Mouse (Mus musculus): ENCODE measurements around the gene Cct8l1.

The Cct8l1 gene

DNA sequence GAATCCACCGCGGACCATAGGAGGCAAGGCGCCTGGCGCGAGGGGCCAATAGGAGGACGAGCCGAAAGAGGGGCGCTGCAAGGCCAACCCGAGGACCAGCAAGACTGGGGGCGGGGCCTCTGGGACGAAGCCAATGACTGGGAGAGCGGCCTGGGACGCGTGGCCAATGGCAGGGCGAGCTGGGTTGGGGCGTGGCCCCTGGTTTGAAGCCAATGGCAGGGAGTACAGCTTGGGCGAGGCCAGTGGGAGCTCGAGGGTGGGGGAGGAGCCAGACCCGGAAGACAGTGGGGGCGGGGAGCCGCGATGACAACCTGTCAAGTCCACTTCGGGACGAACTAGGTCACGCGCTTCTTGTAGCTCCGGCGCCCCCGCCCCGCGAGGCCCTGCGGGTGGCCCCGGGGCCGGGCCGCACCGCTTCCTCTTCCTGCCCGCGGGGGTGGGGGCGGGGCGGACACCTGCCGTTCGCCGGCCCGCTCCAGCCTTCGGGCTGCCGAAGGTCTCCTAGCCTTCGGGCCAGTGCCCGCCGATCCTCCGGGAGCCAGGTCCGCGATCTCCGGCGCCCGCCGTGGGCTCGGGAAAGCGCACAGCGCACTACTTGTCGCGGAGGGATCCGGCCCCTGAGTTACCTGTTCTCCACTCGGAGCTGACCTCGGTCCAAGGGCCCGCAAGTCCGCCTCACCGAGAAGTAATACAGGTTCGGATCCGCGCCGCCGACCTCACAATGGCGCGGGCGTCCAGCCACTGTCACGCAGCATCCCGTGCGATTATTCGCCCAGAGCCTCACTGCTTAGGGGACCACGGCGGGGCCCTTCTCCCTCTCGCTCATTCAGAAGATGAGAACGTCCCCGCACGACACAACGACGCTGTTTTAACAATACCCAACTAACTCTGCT, 13.9 kb downstream of the Cct8l1 start:
- peak; percentile 98 to 99 for DNase-seq (ENCODE audit: low read depth in 1 of 2, low spot score in 2 of 2)

DNA sequence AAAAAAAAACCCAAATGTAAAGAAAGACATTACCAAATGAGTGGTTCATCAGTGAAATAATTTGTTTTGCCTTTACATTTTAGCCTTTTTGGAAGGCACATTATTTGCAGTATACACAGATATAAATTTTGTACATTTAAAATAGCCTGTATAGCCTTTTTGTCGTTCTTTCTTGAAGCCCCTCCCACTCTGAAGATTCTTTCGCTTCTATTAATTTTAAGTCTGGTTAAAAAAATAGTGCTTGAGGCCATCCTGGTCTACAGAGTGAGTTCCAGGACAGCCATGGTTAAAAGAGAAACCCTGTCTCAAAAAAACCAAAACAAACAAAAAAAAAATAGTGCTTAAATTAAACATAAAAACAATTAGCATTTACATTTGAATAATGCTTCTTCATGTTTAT, 14.8 kb downstream of the Cct8l1 start:
- DNase-seq (ENCODE audit: low read depth in 1 of 2, low spot score in 2 of 2): no peak

DNA sequence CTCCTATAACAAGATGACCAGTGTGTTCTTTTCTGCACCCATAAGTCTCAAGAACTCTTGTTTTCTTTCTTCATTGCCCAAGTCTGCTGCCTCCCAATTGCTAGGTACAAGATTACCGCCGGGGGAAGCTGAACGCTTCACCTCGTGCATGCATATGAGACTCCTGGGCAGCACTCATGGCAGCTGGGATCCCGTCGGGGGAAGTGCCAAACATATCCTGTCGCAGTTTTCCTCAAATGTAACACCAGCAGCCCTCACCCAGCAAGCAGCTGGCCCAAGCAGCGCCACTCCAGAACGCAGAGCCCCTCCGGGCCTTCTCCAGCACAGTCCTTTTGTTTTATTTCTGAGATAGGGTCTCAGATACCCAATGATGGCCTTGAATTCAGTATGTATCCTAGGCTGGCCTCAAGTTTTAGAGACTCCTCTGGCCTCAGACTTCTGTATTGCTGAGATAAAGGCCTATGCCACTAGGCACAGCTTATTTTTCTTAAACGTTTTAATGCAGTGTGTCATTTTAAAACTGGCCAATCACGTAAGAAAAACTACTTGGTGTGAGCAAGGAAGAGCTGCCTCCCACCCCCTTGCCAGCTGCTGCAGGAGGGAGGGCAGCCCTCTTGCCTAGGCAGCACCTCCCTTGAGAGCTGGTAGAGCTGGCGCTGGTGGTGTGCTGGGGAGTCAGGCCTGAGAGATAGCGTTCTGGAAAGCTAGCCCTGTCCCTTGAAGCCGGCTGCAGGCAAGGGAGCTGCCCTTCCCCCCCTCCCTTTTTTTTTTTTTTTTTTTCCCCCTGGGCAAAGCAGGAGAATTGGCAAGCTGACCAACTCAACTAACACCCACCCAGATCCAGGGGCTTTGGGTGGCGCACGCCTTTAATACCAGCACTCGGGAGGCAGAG, 16.6 kb downstream of the Cct8l1 start:
- no peak for DNase-seq (ENCODE audit: low read depth in 1 of 2, low spot score in 2 of 2)

DNA sequence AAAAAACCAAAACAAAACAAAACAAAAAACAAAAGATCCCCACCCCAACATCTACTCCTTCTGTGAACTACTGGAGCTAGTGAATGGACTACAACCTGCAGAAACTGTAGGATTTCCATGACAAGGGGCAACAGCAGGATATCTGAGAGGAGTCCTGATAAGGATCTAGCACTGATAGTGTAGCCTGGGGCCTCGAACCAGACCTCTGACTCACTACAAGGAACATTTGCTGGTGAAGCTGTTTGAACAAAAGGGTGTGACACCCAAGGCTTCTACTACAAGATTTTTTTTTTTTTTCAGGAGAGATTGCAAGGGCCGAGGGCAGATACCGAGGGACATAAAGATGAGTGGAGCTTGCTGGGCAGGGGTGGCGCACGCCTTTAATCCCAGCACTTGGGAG, 17.4 kb downstream of the Cct8l1 start:
- no peak for DNase-seq (ENCODE audit: low read depth in 1 of 2, low spot score in 2 of 2)

DNA sequence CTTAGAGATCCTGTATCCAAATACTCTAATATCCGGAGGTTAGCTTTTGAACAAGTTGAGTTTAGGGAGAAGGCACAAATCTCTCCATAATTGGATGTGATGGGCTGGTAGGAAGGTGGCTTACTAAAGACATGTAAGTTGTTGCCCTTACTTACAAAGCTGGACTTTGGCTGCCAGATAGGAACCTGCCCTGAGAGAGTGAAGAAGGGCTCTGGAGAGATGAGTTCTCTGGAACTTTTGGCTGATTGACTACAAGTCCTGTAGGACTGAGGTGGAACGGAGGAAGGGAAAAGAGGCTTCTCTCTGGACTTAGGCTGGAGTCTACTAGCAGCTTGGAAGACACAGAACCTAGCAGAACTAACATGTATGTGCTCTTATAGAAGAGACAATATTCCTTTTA, 19.7 kb downstream of the Cct8l1 start:
- no peak for DNase-seq (ENCODE audit: low read depth in 1 of 2, low spot score in 2 of 2)

DNA sequence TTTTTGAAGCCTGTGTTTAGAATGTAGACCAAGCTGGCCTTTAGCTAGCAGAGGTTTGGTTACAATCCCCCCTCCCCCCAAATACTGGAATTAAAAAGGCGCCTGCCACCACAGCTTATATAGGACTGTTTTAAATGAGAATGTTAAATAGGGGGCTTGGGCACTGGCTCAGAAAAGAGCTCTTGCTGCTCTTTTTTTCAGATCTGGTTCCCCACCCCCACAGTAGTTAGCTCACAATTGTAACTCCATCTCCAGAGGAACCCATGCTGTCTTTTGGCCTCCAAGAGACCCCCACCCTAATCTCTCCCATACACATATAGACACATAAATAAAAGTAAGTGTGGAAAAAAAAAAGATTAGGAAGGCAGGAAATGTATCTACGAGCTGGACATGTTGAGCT, 20.6 kb downstream of the Cct8l1 start:
- DNase-seq (ENCODE audit: low read depth in 1 of 2, low spot score in 2 of 2): no peak

DNA sequence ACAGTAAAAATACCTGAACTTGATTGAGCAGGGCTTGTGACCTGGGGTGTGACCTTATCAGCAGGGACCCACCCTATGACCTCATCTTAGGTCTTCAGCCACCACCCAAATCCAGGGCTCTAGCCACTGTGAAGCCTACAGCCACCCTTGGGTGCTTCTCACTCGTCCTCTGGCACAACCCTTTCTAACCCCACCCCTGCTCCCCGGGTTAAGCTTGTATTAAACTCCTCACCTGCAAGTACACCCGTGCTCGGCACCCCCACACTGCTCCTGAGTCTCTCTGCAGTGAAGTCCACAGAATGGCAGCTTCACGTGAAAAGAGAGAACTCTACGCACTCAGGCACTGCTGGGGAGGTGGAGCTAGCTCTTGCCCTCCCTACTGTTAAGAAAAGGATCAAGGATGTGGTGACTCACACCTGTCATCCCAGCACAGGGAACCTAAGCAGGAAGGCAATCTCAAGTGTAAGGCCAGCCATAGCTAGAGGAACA, 21.1 kb downstream of the Cct8l1 start:
- no peak for DNase-seq (ENCODE audit: low read depth in 1 of 2, low spot score in 2 of 2)

DNA sequence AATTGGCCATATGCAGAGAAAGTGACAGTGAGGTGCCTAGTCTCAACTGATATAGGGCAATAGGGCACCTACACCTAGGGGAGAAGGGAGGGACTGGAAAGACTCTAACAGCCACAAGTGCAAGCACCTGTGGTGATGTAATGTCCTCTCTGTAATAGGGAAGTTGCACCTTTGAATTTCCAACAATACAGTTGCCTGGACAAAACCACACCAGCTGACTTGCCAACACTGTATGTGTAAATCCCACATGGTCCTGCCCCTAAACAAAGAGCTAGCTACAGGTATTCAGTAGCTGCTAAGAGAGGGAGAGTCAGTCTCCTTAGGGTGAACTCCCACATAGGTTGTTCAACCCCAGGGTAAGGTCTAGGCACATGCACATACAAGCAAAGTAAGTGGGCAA, 24.5 kb downstream of the Cct8l1 start:
- no peak for DNase-seq (ENCODE audit: low read depth in 1 of 2, low spot score in 2 of 2)

DNA sequence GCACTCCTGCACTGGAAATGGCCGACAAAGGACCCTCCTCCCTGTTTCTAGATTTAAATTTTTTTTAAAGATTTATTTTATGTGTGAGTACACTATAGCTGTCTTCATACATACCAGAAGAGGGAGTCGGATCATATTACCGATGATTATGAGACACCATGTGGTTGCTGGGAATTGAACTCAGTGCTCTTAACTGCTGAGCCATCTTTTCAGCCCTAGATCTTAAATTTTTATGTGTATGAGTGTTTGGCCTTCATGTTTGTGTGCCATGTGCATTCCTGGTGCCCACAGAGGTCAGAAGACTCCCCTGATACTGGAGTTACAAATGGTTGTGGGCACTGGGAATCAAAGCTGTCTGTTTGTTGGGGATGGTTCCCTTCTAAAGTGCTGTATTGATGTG, 25.1 kb downstream of the Cct8l1 start:
- no peak for DNase-seq (ENCODE audit: low read depth in 1 of 2, low spot score in 2 of 2)

DNA sequence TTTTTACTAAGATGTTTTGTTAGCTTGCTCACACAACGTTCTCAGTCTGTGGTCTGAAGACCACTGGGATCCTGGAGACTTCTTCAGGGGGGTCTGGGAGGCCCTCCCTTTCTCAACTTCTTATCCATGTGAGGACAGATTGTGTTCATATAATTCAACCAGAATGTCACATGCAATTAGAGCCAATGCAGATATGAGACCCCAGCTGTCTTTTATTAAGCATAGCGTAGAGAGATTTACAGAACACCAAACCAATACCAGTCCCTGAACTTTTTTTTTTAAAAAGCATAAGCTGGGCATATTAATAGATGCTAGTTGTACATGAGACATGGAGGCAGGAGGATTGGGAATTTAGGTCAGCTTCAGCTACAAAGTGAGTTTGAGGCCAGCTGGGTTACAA, 25.8 kb downstream of the Cct8l1 start:
- DNase-seq (ENCODE audit: low read depth in 1 of 2, low spot score in 2 of 2): no peak

DNA sequence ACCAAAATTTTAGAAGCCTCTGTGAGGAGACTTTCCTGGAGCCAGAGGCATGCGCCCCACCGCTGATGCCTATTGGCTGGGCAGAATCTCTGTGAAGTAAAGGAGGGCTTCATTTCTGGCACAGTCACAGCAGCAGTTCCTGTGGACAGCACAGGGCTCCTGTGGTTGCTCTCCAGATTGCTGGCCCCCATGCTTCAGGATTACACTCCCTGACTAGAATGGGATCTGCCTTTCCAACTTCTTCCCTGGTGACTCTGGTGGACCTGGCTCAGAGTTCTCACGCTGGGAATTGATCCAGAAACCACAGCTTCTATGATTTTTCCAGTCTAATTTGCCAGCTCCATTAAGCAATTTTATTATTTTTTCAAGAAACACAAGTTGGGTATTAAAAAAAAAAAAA, 28.2 kb downstream of the Cct8l1 start:
- no peak for DNase-seq (ENCODE audit: low read depth in 1 of 2, low spot score in 2 of 2)

DNA sequence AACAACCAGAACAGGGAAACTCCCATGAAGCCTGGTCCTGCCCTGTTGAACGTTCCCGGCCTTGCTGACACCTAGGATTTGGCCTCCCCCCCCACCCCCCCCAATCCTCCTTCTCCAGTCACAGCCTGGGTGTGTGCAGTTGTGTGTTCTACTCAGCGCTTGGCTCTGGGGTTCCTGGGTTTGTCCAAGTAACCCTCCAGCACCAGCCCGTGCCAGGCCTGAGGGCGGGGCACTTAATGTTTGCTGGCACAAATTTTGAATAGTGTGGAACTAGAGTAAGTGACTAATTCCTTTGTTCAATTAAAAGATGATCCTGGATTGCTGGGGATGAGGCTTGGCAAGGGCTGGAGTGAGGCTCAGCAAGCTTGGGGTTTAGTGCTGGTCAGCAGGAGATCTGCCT, 28.7 kb downstream of the Cct8l1 start:
- DNase-seq (ENCODE audit: low read depth in 1 of 2, low spot score in 2 of 2): no peak

DNA sequence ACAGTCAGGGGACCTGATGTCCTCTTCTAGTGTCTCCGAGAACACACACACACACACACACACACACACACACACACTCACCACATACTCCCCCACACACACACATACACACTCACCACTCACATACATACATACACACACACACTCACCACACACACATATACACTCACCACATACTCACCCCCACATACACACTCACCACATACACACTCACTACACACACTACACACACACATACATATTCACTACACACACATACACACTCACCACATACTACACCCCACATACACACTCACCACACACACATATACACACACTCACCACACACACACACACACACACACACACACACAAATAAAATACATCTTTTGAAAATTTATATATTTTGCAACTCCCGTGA, 31.0 kb downstream of the Cct8l1 start:
- no peak for DNase-seq (ENCODE audit: low read depth in 1 of 2, low spot score in 2 of 2)

DNA sequence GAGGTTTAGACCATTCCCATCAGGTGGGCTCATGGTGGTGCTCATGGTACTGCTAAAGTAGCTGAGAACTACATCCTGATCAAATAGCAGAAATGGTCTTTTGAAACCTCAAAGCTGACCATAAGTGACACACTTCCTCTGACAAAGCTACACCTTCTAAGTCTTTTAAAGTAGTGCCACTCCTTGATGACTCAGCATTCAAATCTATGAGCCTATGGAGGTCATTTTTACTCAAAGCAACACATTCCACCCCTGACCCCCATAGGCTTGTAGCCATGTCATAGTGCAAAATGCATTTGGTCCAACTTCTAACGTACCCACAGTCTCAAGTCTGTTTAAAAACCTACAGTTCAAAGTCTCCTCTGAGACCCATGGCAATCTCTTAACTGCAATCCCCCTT, 35.0 kb downstream of the Cct8l1 start:
- DNase-seq (ENCODE audit: low read depth in 1 of 2, low spot score in 2 of 2): no peak

DNA sequence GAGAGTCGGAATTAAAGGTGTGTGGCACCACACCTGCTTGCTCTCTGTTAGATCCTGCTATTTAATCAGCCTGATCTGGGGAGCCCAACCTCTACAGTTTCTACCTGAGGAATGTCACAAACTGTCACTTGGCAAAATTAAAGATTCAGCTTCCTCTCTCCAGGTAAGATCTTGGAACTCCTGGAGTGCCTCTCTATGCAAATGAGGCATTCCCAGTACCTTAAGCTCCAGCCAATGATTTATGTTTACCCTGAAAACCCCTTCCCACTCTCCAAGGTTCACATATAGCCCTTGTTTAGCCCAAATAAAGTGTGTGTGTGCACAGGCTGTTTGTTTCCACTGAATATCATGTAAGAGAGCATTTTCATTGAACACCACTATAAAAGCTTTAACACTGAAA, 38.3 kb downstream of the Cct8l1 start:
- no peak for DNase-seq (ENCODE audit: low read depth in 1 of 2, low spot score in 2 of 2)

DNA sequence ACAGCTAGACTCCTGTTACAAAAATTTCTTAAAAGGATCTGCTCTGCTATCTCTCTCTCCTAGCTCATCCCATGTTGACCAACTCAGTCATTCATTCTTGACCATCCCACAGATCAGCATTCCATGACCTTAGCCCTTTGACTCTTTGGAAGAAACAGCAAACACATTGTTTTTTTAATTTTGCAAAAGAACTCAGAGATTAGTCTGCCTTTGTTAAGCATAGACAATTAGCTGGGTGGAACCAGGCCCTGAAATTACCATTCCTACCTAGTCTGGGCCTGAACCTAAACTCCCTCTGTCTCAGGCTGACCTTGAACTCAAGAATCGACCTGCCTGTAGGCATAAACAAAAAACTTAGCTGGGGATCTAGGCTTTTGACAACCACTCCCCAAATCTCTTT, 38.8 kb downstream of the Cct8l1 start:
- no peak for DNase-seq (ENCODE audit: low read depth in 1 of 2, low spot score in 2 of 2)

DNA sequence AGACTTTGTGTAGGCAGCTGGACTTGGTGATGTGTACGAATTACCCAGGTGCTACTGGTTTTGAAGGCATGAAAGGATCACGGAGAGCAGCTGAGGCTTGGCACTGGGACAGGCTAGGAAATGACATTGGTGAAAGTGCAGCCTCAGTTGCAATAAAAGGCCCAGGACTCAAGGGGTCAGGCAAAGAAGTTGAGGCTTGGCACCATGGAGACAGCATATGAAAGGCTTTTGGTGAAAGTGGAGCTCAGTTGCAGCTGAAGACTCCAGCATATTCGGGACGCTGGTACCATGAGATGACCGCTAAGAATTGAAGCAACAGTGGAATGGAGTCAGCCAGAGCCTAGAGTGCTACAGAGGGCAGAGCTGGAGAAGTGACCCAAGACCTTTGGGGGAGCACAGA, 39.8 kb downstream of the Cct8l1 start:
- no peak for DNase-seq (ENCODE audit: low read depth in 1 of 2, low spot score in 2 of 2)

DNA sequence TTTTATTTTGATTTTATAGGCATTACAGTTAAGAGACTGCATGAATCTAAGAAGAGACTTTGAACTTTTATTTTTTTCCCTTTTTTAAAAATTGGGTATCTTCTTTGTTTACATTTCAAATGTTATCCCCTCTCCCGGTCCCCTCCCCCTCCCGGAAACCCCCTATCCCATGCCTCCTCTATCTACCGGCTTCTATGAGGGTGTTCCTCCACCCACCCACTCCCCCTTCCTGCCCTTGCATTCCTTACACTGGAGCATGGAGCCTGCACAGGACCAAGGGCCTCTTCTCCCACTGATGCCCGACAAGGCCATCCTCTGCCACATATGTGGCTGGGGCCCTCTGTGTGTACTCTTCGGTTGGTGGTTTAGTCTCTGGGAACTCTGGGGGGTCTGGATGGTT, 40.5 kb downstream of the Cct8l1 start:
- no peak for DNase-seq (ENCODE audit: low read depth in 1 of 2, low spot score in 2 of 2)
